Mouse (Mus musculus) myocyte (in vitro differentiated cells): ENCODE data around the gene Zic1. TPM values are rescaled to one million over a fixed set of nuclear protein-coding genes. Genes with fewer than 3 reads are reported as not detected.

Source experiments
- H3K27me3 ChIP-seq: one replicate; pipeline ENCODE4 v1.6.1; 2011; ENCODE audit not compliant: control insufficient read depth, insufficient read depth, insufficient read length
- H3K36me3 ChIP-seq: one replicate; pipeline ENCODE4 v1.6.1; 2011; ENCODE audit not compliant: control insufficient read depth, insufficient read depth
- H3K4me2 ChIP-seq: one replicate; pipeline ENCODE4 v1.6.1; 2011; ENCODE audit warnings: low read depth, control low read depth
- H3K4me3 ChIP-seq: one replicate; pipeline ENCODE4 v1.5.1; 2011; ENCODE audit warnings: mild to moderate bottlenecking, control low read depth, moderate library complexity
- H3K79me2 ChIP-seq: one replicate; pipeline ENCODE4 v1.6.1; 2011; ENCODE audit not compliant: control insufficient read depth, insufficient read depth
- H3ac ChIP-seq: one replicate; pipeline ENCODE4 v1.6.1; 2011; ENCODE audit not compliant: control insufficient read depth, insufficient read length
- CEBPB ChIP-seq: IDR thresholded peaks from 2 replicates; pipeline ENCODE4 v1.6.1; 2011; ENCODE audit warnings: mild to moderate bottlenecking, moderate library complexity; ENCODE audit not compliant: poor library complexity, insufficient read depth, severe bottlenecking
- E2F4 ChIP-seq: IDR thresholded peaks from one replicate; pipeline ENCODE4 v1.6.1; 2011; ENCODE audit warnings: mild to moderate bottlenecking, control low read depth, moderate library complexity; ENCODE audit not compliant: insufficient read depth
- MAX ChIP-seq: IDR thresholded peaks from one replicate; pipeline ENCODE4 v1.6.1; 2011; ENCODE audit warnings: low read depth, mild to moderate bottlenecking, control low read depth
- MYOD1 ChIP-seq, 3 experiments: IDR thresholded peaks; one replicate each; pipeline ENCODE4 v1.6.1; 2011; ENCODE audit warnings: control low read depth in 2 of 3, low read depth in 2 of 3, mild to moderate bottlenecking in 2 of 3, moderate library complexity in 1 of 3; ENCODE audit not compliant: insufficient read length in 2 of 3, control insufficient read depth in 1 of 3
- MYOG ChIP-seq, 3 experiments: IDR thresholded peaks; one replicate each; pipeline ENCODE4 v1.6.1; 2011; ENCODE audit warnings: control low read depth in 2 of 3, low read depth in 2 of 3, mild to moderate bottlenecking in 2 of 3; ENCODE audit not compliant: insufficient read length in 2 of 3, control insufficient read depth in 1 of 3, insufficient read depth in 1 of 3
- POLR2A ChIP-seq: IDR thresholded peaks from one replicate; pipeline ENCODE4 v1.6.1; 2011; ENCODE audit warnings: low read depth, mild to moderate bottlenecking, control low read depth, moderate library complexity; ENCODE audit not compliant: insufficient read length
- POLR2AphosphoS2 ChIP-seq: IDR thresholded peaks from one replicate; pipeline ENCODE4 v1.6.1; 2011; ENCODE audit warnings: low read depth, control low read depth; ENCODE audit not compliant: insufficient read length
- REST ChIP-seq: IDR thresholded peaks from one replicate; pipeline ENCODE4 v1.6.1; 2011; ENCODE audit warnings: mild to moderate bottlenecking, control low read depth, moderate library complexity; ENCODE audit not compliant: insufficient read depth, insufficient read length
- SRF ChIP-seq: IDR thresholded peaks from one replicate; pipeline ENCODE4 v1.6.1; 2011; ENCODE audit warnings: low read depth; ENCODE audit not compliant: control insufficient read depth, insufficient read length
- TCF12 ChIP-seq: IDR thresholded peaks from one replicate; pipeline ENCODE4 v1.6.1; 2011; ENCODE audit warnings: mild to moderate bottlenecking, control low read depth; ENCODE audit not compliant: poor library complexity, insufficient read depth, severe bottlenecking
- TCF3 ChIP-seq: IDR thresholded peaks from one replicate; pipeline ENCODE4 v1.6.1; 2011; ENCODE audit warnings: low read depth, control low read depth; ENCODE audit not compliant: insufficient read length
- USF1 ChIP-seq: IDR thresholded peaks from one replicate; pipeline ENCODE4 v1.6.1; 2011; ENCODE audit warnings: low read depth, mild to moderate bottlenecking, control low read depth, moderate library complexity
- polyA plus RNA-seq: library from polyadenylated mRNA; unstranded; fragments of >200 nt; fragmentation: generic; extraction: Trizol; gene quantifications from one replicate; pipeline ENCODE4 v1.2.1, GENCODE M21; 2012; ENCODE audit warnings: missing spikeins

The Zic1 gene
- 5.4 TPM for polyA plus RNA-seq

GRCm38 (mm10) chr9:91365664-91366063 is at the start of gene Zic1:
Gene Zic1 (minus strand): TSS chr9:91365810.
- no peaks in the 10 kb centered on the region for H3K27me3 ChIP-seq
- no peak for TF ChIP-seq SRF
- TF ChIP-seq USF1, result peak; percentile 32
- peaks cover 16% of the 10 kb centered on the region for H3K79me2 ChIP-seq
- peak within 1 kb of the TSS; percentile 51 for H3K4me3 ChIP-seq
- H3ac ChIP-seq, result peak within 1 kb of the TSS; percentile 93
- no peaks in the 10 kb centered on the region for H3K36me3 ChIP-seq
- peak within 1 kb of the TSS; percentile 50 for H3K4me2 ChIP-seq

- no peaks in the 10 kb centered on the region for H3K36me3 ChIP-seq
Measured at GRCm38 (mm10) chr9:91414007-91414661, 48.5 kb upstream of the Zic1 start.

GRCm38 (mm10) chr9:91409771-91410170 is 44.2 kb upstream of the Zic1 start:
- H3K4me2 ChIP-seq, result no peak overlapping the region
- no peaks in the 10 kb centered on the region for H3K36me3 ChIP-seq
- no peak for TF ChIP-seq MAX
- no peak for TF ChIP-seq TCF12
- no peak for TF ChIP-seq POLR2AphosphoS2
- TF ChIP-seq MYOG (IDR thresholded peaks at IDR 0.05; ENCODE audit: control insufficient read depth in 1 of 3, insufficient read depth in 1 of 3, insufficient read length in 2 of 3, low read depth in 2 of 3), result no peak
- no peak for TF ChIP-seq E2F4
- no peak for TF ChIP-seq REST
- no peak for TF ChIP-seq CEBPB
- no peak for TF ChIP-seq MYOD1 (IDR thresholded peaks at IDR 0.05; ENCODE audit: control insufficient read depth in 1 of 3, insufficient read length in 2 of 3, low read depth in 2 of 3)
- TF ChIP-seq TCF3, result no peak
- no peak for TF ChIP-seq USF1
- H3K4me3 ChIP-seq, result no peak overlapping the region
- peaks cover 8% of the 10 kb centered on the region for H3K27me3 ChIP-seq
- no peaks in the 10 kb centered on the region for H3K79me2 ChIP-seq
- no peak overlapping the region for H3ac ChIP-seq

More at GRCm38 (mm10) chr9:91414007-91414661, 48.5 kb upstream of the Zic1 start:
- no peak for TF ChIP-seq TCF12
- no peak for TF ChIP-seq CEBPB
- no peak for TF ChIP-seq TCF3
- TF ChIP-seq MYOD1 (IDR thresholded peaks at IDR 0.05; ENCODE audit: control insufficient read depth in 1 of 3, insufficient read length in 2 of 3, low read depth in 2 of 3), result no peak
- no peak for TF ChIP-seq E2F4
- TF ChIP-seq MYOG (IDR thresholded peaks at IDR 0.05; ENCODE audit: control insufficient read depth in 1 of 3, insufficient read depth in 1 of 3, insufficient read length in 2 of 3, low read depth in 2 of 3), result no peak
- TF ChIP-seq MAX, result no peak
- no peak for TF ChIP-seq POLR2A
- TF ChIP-seq POLR2AphosphoS2, result no peak
- TF ChIP-seq SRF, result no peak
- no peak for TF ChIP-seq USF1
- TF ChIP-seq REST, result no peak
- Histone ChIP-seq H3K27me3 (no peaks in the 10 kb centered on the region), H3K4me3 (no peak overlapping the region), H3K79me2 (no peaks in the 10 kb centered on the region), H3K4me2 (no peak overlapping the region), H3ac (no peak overlapping the region)

- Histone ChIP-seq H3K4me2 (no peak overlapping the region), H3ac (no peak overlapping the region), H3K4me3 (no peak overlapping the region), H3K36me3 (no peaks in the 10 kb centered on the region), H3K27me3 (peaks cover 8% of the 10 kb centered on the region), H3K79me2 (no peaks in the 10 kb centered on the region)
- TF ChIP-seq TCF3 (no peak), CEBPB (no peak), MYOG (IDR thresholded peaks at IDR 0.05; ENCODE audit: control insufficient read depth in 1 of 3, insufficient read depth in 1 of 3, insufficient read length in 2 of 3, low read depth in 2 of 3) (no peak), MAX (no peak), POLR2A (no peak), USF1 (no peak), POLR2AphosphoS2 (no peak), TCF12 (no peak)
Measured at GRCm38 (mm10) chr9:91406258-91406763, 40.7 kb upstream of the Zic1 start.

- Histone ChIP-seq H3K79me2 (no peaks in the 10 kb centered on the region), H3ac (no peak overlapping the region), H3K4me2 (no peak overlapping the region), H3K36me3 (no peaks in the 10 kb centered on the region), H3K4me3 (no peak overlapping the region), H3K27me3 (peaks cover 8% of the 10 kb centered on the region)
- TF ChIP-seq POLR2AphosphoS2, result no peak
- TF ChIP-seq USF1, result no peak
- TF ChIP-seq TCF3, result no peak
- TF ChIP-seq TCF12, result no peak
- TF ChIP-seq MAX, result no peak
- TF ChIP-seq E2F4, result no peak
- TF ChIP-seq REST, result no peak
- TF ChIP-seq MYOD1 (IDR thresholded peaks at IDR 0.05; ENCODE audit: control insufficient read depth in 1 of 3, insufficient read length in 2 of 3, low read depth in 2 of 3), result no peak
- no peak for TF ChIP-seq MYOG (IDR thresholded peaks at IDR 0.05; ENCODE audit: control insufficient read depth in 1 of 3, insufficient read depth in 1 of 3, insufficient read length in 2 of 3, low read depth in 2 of 3)
- TF ChIP-seq CEBPB, result no peak
- no peak for TF ChIP-seq SRF
- TF ChIP-seq POLR2A, result no peak
Measured at GRCm38 (mm10) chr9:91405753-91406178, 40.2 kb upstream of the Zic1 start.
